Mouse (Mus musculus) heart, postnatal 0 days (tissue): ENCODE results near the gene Efcab9. TPM values are rescaled to one million over a fixed set of nuclear protein-coding genes. Genes with fewer than 3 reads are reported as not detected.

Source experiments
- ATAC-seq: fragments of 200-750 bp; cut with Nextera tagmentation; 2 replicates; pipeline ENCODE4 v1.8.0; 2017; ENCODE audit warnings: low read depth, moderate number of reproducible peaks, moderate library complexity; ENCODE audit not compliant: insufficient read depth
- DNase-seq: peaks from one replicate; pipeline ENCODE4 v3.0.0-alpha.2; 2016; ENCODE audit warnings: low spot score
- H3K27ac ChIP-seq: fragments of 300-500 bp; sonication (generic); 2 replicates; pipeline ENCODE4 v1.5.1; 2014; ENCODE audit warnings: low read depth, mild to moderate bottlenecking
- H3K27me3 ChIP-seq: fragments of 300-500 bp; sonication (generic); 2 replicates; pipeline ENCODE4 v1.6.1; 2014; ENCODE audit warnings: low read length, mixed read lengths; ENCODE audit not compliant: control insufficient read depth, insufficient read depth
- H3K36me3 ChIP-seq: fragments of 300-500 bp; sonication (generic); replicated peaks from 2 replicates; pipeline ENCODE4 v1.6.1; 2014; ENCODE audit warnings: low read length, mixed read lengths; ENCODE audit not compliant: control insufficient read depth, insufficient read depth
- H3K4me1 ChIP-seq: fragments of 300-500 bp; sonication (generic); 2 replicates; pipeline ENCODE4 v1.6.1; 2014; ENCODE audit warnings: antibody characterized with exemption; ENCODE audit not compliant: control insufficient read depth, insufficient read depth
- H3K4me2 ChIP-seq: fragments of 300-500 bp; sonication (generic); 2 replicates; pipeline ENCODE4 v1.6.1; 2014; ENCODE audit warnings: low read depth, mild to moderate bottlenecking, low read length, moderate library complexity
- H3K4me3 ChIP-seq: fragments of 300-500 bp; sonication (generic); 2 replicates; pipeline ENCODE4 v1.5.1; 2014; ENCODE audit warnings: low read depth, low read length
- H3K9ac ChIP-seq: fragments of 300-500 bp; sonication (generic); replicated peaks from 2 replicates; pipeline ENCODE4 v1.6.1; 2014; ENCODE audit warnings: low read depth, low read length, mixed read lengths
- H3K9me3 ChIP-seq: fragments of 300-500 bp; sonication (generic); replicated peaks from 2 replicates; pipeline ENCODE4 v1.6.1; 2016; ENCODE audit warnings: low read length; ENCODE audit not compliant: control insufficient read depth
- CTCF ChIP-seq: IDR thresholded peaks from 2 replicates; pipeline ENCODE4 v1.5.1; 2016; ENCODE audit warnings: antibody characterized with exemption, control low read depth, low read depth
- EP300 ChIP-seq: IDR thresholded peaks from 2 replicates; pipeline ENCODE4 v1.6.1; 2016; ENCODE audit warnings: antibody characterized with exemption, low read depth
- WGBS: fragments of 180-500 bp; shearing (Covaris S2); extraction: QIAGEN DNeasy Blood & Tissue Kit; methylation state at CpG from one replicate; pipeline ENCODE4 v1.1.7; 2014; 5-methylcytosine and 5-hydroxymethylcytosine counted together
- polyA plus RNA-seq: library from polyadenylated mRNA; unstranded; fragments of >200 nt; fragmentation: Nextera tagmentation; extraction: Ambion mirVana; gene quantifications from 2 replicates; pipeline ENCODE4 v1.2.1, GENCODE M21; 2015
- total RNA-seq: library from RNA; depleted of rRNA; stranded (reverse); fragments of >200 nt; gene quantifications from 2 replicates; pipeline ENCODE4 v1.2.3, GENCODE M21; 2014; ENCODE audit warnings: low replicate concordance

The Efcab9 gene
- total and polyA plus RNA-seq, 2 experiments from 2014 or later = 0.18 TPM; not detected in 1

- H3K27me3 ChIP-seq = no peaks in the 10 kb centered on the region
- no peak overlapping the region for H3K27ac ChIP-seq
- ATAC-seq (no peak), DNase-seq (no peak)
- no peak for TF ChIP-seq EP300
- TF ChIP-seq CTCF = no peak
- 0 out of 2 replicates have a peak, but pooled peaks cover 5% of the 10 kb centered on the region for H3K9me3 ChIP-seq
- H3K36me3 ChIP-seq = no peaks in the 10 kb centered on the region
- H3K4me2 ChIP-seq = no peak overlapping the region
- H3K9ac ChIP-seq = no peak overlapping the region
- WGBS = 82% methylated on average over 6 of the region's 6 CpGs
- peaks cover 27% of the 10 kb centered on the region for H3K4me1 ChIP-seq
- no peak overlapping the region for H3K4me3 ChIP-seq
These were observed 34.3 kb upstream of the Efcab9 start for GRCm38 (mm10) chr11:32566184-32566583.

DNA sequence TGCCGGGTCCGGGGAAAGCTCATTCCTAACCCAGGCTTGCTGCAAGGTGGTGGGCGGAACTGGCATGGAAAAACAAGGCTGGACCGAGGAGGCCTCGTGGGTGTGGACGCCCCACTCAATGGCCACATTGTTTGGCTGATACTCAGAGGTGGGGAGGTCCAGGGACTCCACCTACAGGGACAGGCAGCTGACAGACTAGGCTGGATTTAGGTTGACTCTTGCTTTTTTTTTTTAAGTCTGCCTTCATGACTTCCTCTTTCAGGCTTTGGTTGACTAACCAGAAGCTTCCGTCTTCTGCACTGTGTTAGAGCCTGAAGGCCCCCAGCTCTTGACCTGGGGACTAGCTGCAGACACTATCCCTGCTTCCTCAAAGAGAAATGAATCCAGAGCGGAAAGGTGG is 33.2 kb upstream of the Efcab9 start:
- H3K9me3 ChIP-seq = 0 out of 2 replicates have a peak, but pooled peaks cover 4% of the 10 kb centered on the region
- H3K4me2 ChIP-seq = no peak overlapping the region
- H3K36me3 ChIP-seq = no peaks in the 10 kb centered on the region
- no peak overlapping the region for H3K9ac ChIP-seq
- H3K4me1 ChIP-seq = peaks cover 27% of the 10 kb centered on the region
- TF ChIP-seq CTCF = no peak
- no peak for TF ChIP-seq EP300
- H3K27me3 ChIP-seq = no peaks in the 10 kb centered on the region
- DNase-seq (no peak), ATAC-seq (0 out of 2 replicates have a peak, but pooled peaks have one; percentile 25)
- 49% methylated on average over 8 of the region's 8 CpGs for WGBS
- 0 out of 2 replicates have a peak overlapping the region, but pooled peaks have one; percentile 23 for H3K27ac ChIP-seq
- H3K4me3 ChIP-seq = no peak overlapping the region

DNA sequence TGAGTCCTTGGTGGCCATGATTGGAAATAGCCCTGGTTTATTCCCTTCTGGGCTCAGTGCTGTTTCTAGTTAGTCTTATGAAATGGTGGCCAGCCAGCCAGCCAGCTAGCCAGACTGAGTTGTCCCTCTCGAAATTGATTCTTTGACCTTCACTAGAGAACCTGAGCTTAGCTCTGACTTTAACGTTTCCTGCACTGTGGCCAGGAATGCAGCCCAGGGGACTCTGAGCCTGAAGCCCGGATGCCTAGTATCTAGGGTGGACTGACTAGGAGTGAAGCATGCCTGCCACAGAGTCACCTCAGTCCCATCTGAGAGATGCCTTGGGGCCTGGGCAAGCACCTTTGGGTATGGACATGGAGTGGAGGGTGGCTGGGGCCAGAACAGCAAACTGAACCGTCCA is 32.7 kb upstream of the Efcab9 start:
- no peaks in the 10 kb centered on the region for H3K9me3 ChIP-seq
- no peak overlapping the region for H3K4me3 ChIP-seq
- no peak overlapping the region for H3K9ac ChIP-seq
- no peak for DNase-seq
- H3K27ac ChIP-seq = 0 out of 2 replicates have a peak overlapping the region, but pooled peaks have one; percentile 23
- no peaks in the 10 kb centered on the region for H3K27me3 ChIP-seq
- no peaks in the 10 kb centered on the region for H3K36me3 ChIP-seq
- H3K4me2 ChIP-seq = no peak overlapping the region
- 39% methylated on average over 4 of the region's 4 CpGs for WGBS
- peaks cover 27% of the 10 kb centered on the region for H3K4me1 ChIP-seq
- no peak for ATAC-seq
- TF ChIP-seq CTCF = no peak
- TF ChIP-seq EP300 = no peak

- Histone ChIP-seq H3K36me3 (no peaks in the 10 kb centered on the region), H3K27me3 (no peaks in the 10 kb centered on the region), H3K4me1 (peaks cover 27% of the 10 kb centered on the region), H3K9ac (no peak overlapping the region), H3K27ac (no peak overlapping the region), H3K9me3 (no peaks in the 10 kb centered on the region), H3K4me3 (no peak overlapping the region), H3K4me2 (no peak overlapping the region)
- WGBS = 65% methylated on average over 3 of the region's 3 CpGs
- TF ChIP-seq EP300 (no peak), CTCF (no peak)
- no peak for ATAC-seq
- no peak for DNase-seq
These were observed 31.8 kb upstream of the Efcab9 start for GRCm38 (mm10) chr11:32563660-32564059.

DNA sequence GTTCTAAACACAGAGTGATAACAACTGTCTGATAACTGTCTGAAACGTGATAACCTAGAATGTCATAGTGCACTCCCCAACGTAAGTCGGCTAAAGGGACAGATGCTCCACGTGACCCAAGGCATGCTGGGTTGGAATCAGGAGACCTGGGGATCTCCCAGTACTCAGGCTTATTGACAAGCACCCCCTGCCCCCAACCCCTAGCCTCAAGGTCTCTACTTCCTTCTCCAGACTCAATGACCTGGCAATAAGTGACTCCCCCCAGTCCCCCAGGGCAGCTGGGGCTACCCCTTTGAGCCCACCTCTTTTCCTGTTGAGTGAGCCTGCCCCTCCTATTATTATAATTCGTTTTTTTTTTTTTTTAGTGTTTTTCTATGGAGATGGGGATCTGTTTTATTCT is 30.8 kb upstream of the Efcab9 start:
- no peak overlapping the region for H3K9ac ChIP-seq
- H3K4me3 ChIP-seq = no peak overlapping the region
- no peaks in the 10 kb centered on the region for H3K27me3 ChIP-seq
- H3K9me3 ChIP-seq = no peaks in the 10 kb centered on the region
- H3K27ac ChIP-seq = no peak overlapping the region
- WGBS = 54% methylated on average over 5 of the region's 5 CpGs
- peaks cover 27% of the 10 kb centered on the region for H3K4me1 ChIP-seq
- no peak overlapping the region for H3K4me2 ChIP-seq
- ATAC-seq (no peak), DNase-seq (no peak)
- no peaks in the 10 kb centered on the region for H3K36me3 ChIP-seq
- TF ChIP-seq EP300 (no peak), CTCF (no peak)
